Mouse (Mus musculus): ENCODE measurements around the gene Sidt2. TPM values are rescaled to one million over a fixed set of nuclear protein-coding genes. Genes with fewer than 3 reads are reported as not detected.

The Sidt2 gene
- polyA plus RNA-seq, 1 experiment = 570 TPM

- peak; percentile 60 for DNase-seq
- WGBS = 24% methylated on average over 21 of the region's 21 CpGs
- Histone ChIP-seq H3K36me3 (ENCODE audit: control insufficient read depth, insufficient read depth, low read length) (no peaks in the 10 kb centered on the region), H3K4me1 (ENCODE audit: control insufficient read depth, insufficient read depth, low read length) (peaks cover 5% of the 10 kb centered on the region; the same call in 1 of the 2 replicates), H3K27me3 (replicated peaks; ENCODE audit: control insufficient read depth, insufficient read depth, low read length) (no peaks in the 10 kb centered on the region), H3K27ac (ENCODE audit: insufficient read depth, low read depth, low read length) (peak within 1 kb of the TSS; percentile 36), H3K4me3 (ENCODE audit: insufficient read depth, low read depth, low read length) (peak within 1 kb of the TSS; percentile 6; the same call in 1 of the 2 replicates)
- no peak for TF ChIP-seq POLR2A (IDR thresholded peaks at IDR 0.05; ENCODE audit: low read depth, low read length)
- TF ChIP-seq CTCF (conservative IDR thresholded peaks at IDR 0.05; ENCODE audit: insufficient read depth, insufficient read length, low read depth, low read length) = no peak
Observed at GRCm38 (mm10) chr9:45935628-45936210, 19.3 kb downstream of the Sidt2 start, which contains the start of gene Tagln. Gene Tagln, minus strand, starts transcription at chr9:45936058.

- no peak for TF ChIP-seq POLR2A (IDR thresholded peaks at IDR 0.05; ENCODE audit: low read depth, low read length)
- no peak for TF ChIP-seq CTCF (conservative IDR thresholded peaks at IDR 0.05; ENCODE audit: insufficient read depth, insufficient read length, low read depth, low read length)
- Histone ChIP-seq H3K27ac (ENCODE audit: insufficient read depth, low read depth, low read length) (peak overlapping the region; percentile 5; the same call in 1 of the 2 replicates), H3K4me3 (ENCODE audit: insufficient read depth, low read depth, low read length) (no peak overlapping the region), H3K4me1 (ENCODE audit: control insufficient read depth, insufficient read depth, low read length) (peaks cover 5% of the 10 kb centered on the region; the same call in 1 of the 2 replicates), H3K27me3 (replicated peaks; ENCODE audit: control insufficient read depth, insufficient read depth, low read length) (no peaks in the 10 kb centered on the region), H3K36me3 (ENCODE audit: control insufficient read depth, insufficient read depth, low read length) (no peaks in the 10 kb centered on the region)
- 41% methylated on average over 11 of the region's 11 CpGs for WGBS
- peak; percentile 65 for DNase-seq
Observed at GRCm38 (mm10) chr9:45932571-45933415, 22.3 kb downstream of the Sidt2 start.

DNA sequence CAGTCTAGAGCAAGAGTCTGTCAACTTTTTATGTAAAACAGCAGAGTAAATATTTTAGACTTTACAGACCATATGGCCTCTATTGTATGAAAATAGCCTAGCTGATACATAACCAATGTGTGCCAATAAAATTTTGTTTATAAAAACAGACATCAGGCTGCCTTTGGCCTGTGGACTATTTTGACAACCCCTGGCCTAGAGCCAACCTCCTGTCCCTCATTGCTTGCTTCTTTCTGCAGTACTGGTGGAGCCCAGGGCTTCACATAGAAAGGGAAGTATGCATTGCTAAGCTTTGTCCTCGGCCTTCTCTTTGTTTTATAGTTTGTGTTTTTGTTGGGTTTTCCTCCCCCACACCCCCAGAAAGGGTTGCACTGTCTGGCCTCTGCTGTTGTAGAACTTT lies 23.1 kb downstream of the Sidt2 start:
- H3K36me3 ChIP-seq (ENCODE audit: control insufficient read depth, insufficient read depth, low read length) = peaks cover 1% of the 10 kb centered on the region; the same call in 1 of the 2 replicates
- H3K4me1 ChIP-seq (ENCODE audit: control insufficient read depth, insufficient read depth, low read length) = peaks cover 5% of the 10 kb centered on the region; the same call in 1 of the 2 replicates
- H3K27me3 ChIP-seq (replicated peaks; ENCODE audit: control insufficient read depth, insufficient read depth, low read length) = no peaks in the 10 kb centered on the region
- H3K27ac ChIP-seq (ENCODE audit: insufficient read depth, low read depth, low read length) = 0 out of 2 replicates have a peak overlapping the region, but pooled peaks have one; percentile 5
- no peak overlapping the region for H3K4me3 ChIP-seq (ENCODE audit: insufficient read depth, low read depth, low read length)
- peak; percentile 44 for DNase-seq
- no peak for TF ChIP-seq CTCF (conservative IDR thresholded peaks at IDR 0.05; ENCODE audit: insufficient read depth, insufficient read length, low read depth, low read length)
- TF ChIP-seq POLR2A (IDR thresholded peaks at IDR 0.05; ENCODE audit: low read depth, low read length) = no peak
- WGBS = 22% methylated on average over 1 of the region's 1 CpGs

DNA sequence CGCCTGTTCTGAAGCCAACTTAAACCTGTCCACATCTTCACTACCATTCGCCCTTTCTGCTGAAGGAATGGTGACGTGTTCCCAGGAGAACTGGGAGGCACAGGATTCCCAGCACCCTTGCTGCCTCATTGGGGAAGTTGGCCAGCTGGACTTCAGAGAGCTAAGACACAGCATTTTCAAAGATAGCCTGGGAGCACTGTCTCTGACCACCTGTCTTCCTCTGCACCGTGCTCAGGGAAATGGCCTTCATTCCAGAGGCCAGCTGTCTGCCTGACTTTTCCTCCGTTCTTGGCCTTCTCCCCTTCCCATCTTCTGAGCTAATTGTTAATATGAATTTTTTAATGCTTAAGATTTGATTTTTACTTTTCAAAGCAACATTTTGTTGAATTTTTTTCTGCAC lies 25.8 kb downstream of the Sidt2 start:
- WGBS = 86% methylated on average over 5 of the region's 5 CpGs
- H3K36me3 ChIP-seq (ENCODE audit: control insufficient read depth, insufficient read depth, low read length) = peaks cover 2% of the 10 kb centered on the region; the same call in 1 of the 2 replicates
- no peaks in the 10 kb centered on the region for H3K27me3 ChIP-seq (replicated peaks; ENCODE audit: control insufficient read depth, insufficient read depth, low read length)
- TF ChIP-seq CTCF (conservative IDR thresholded peaks at IDR 0.05; ENCODE audit: insufficient read depth, insufficient read length, low read depth, low read length) (no peak), POLR2A (IDR thresholded peaks at IDR 0.05; ENCODE audit: low read depth, low read length) (no peak)
- peaks cover 5% of the 10 kb centered on the region; the same call in 1 of the 2 replicates for H3K4me1 ChIP-seq (ENCODE audit: control insufficient read depth, insufficient read depth, low read length)
- no peak overlapping the region for H3K4me3 ChIP-seq (ENCODE audit: insufficient read depth, low read depth, low read length)
- H3K27ac ChIP-seq (ENCODE audit: insufficient read depth, low read depth, low read length) = no peak overlapping the region
- DNase-seq = no peak

DNA sequence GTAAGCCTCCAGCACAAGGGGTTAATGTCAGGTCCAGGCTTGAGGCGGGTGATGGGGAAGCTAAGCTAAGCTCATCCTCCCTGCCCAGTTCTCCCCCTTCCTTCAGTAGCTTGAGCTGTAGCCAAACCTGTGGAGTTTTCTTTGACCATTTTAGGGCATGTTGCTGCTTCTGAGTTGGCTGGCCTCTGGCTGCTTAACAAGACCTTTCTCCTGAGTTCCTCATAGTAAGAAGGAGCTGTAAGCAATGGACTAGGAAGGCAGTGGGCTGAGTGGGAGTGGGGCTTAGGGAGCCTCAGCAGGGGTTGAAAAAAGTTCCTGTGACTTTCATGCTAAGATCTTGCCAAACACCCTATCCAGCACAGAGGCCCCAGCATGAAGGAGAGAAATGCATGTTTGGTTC lies 35.2 kb downstream of the Sidt2 start:
- no peak for TF ChIP-seq POLR2A (IDR thresholded peaks at IDR 0.05; ENCODE audit: low read depth, low read length)
- peaks cover 8% of the 10 kb centered on the region for H3K36me3 ChIP-seq (ENCODE audit: control insufficient read depth, insufficient read depth, low read length)
- H3K27ac ChIP-seq (ENCODE audit: insufficient read depth, low read depth, low read length) = peak overlapping the region; percentile 53
- 52% methylated on average over 1 of the region's 1 CpGs for WGBS
- peak; percentile 43 for DNase-seq
- peaks cover 4% of the 10 kb centered on the region; the same call in 1 of the 2 replicates for H3K4me1 ChIP-seq (ENCODE audit: control insufficient read depth, insufficient read depth, low read length)
- H3K27me3 ChIP-seq (replicated peaks; ENCODE audit: control insufficient read depth, insufficient read depth, low read length) = no peaks in the 10 kb centered on the region
- no peak overlapping the region for H3K4me3 ChIP-seq (ENCODE audit: insufficient read depth, low read depth, low read length)

GRCm38 (mm10) chr9:45917041-45917934 lies 37.8 kb downstream of the Sidt2 start:
- Histone ChIP-seq H3K27ac (ENCODE audit: insufficient read depth, low read depth, low read length) (peak overlapping the region; percentile 63), H3K27me3 (replicated peaks; ENCODE audit: control insufficient read depth, insufficient read depth, low read length) (no peaks in the 10 kb centered on the region), H3K36me3 (ENCODE audit: control insufficient read depth, insufficient read depth, low read length) (peaks cover 13% of the 10 kb centered on the region), H3K4me3 (ENCODE audit: insufficient read depth, low read depth, low read length) (no peak overlapping the region), H3K4me1 (ENCODE audit: control insufficient read depth, insufficient read depth, low read length) (peaks cover 4% of the 10 kb centered on the region; the same call in 1 of the 2 replicates)
- DNase-seq = peak; percentile 85
- TF ChIP-seq POLR2A (IDR thresholded peaks at IDR 0.05; ENCODE audit: low read depth, low read length) = no peak
- no peak for TF ChIP-seq CTCF (conservative IDR thresholded peaks at IDR 0.05; ENCODE audit: insufficient read depth, insufficient read length, low read depth, low read length)
- WGBS = 65% methylated on average over 5 of the region's 5 CpGs
